Mouse (Mus musculus) intestine, embryonic 14.5 days (tissue): ENCODE measurements around the gene Cdk18. TPM values are rescaled to one million over a fixed set of nuclear protein-coding genes. Genes with fewer than 3 reads are reported as not detected.

Experiments used
- ATAC-seq: fragments of 200-750 bp; cut with Nextera tagmentation; replicated peaks from 2 replicates; pipeline ENCODE4 v1.8.0; 2017; ENCODE audit warnings: low read depth, moderate number of reproducible peaks, moderate TSS enrichment, moderate library complexity; ENCODE audit not compliant: low FRiP score, low TSS enrichment
- DNase-seq: peaks from one replicate; pipeline ENCODE4 v3.0.0-alpha.2; 2018; ENCODE audit warnings: low spot score
- H3K27ac ChIP-seq: fragments of 300-500 bp; sonication (generic); 2 replicates; pipeline ENCODE4 v1.5.1; 2014; ENCODE audit warnings: low read depth, mild to moderate bottlenecking, control low read depth
- H3K27me3 ChIP-seq: fragments of 300-500 bp; sonication (generic); replicated peaks from 2 replicates; pipeline ENCODE4 v1.6.1; 2014; ENCODE audit warnings: low read length, control low read depth; ENCODE audit not compliant: control insufficient read depth, insufficient read depth
- H3K36me3 ChIP-seq: fragments of 300-500 bp; sonication (generic); 2 replicates; pipeline ENCODE4 v1.6.1; 2014; ENCODE audit warnings: low read length, control low read depth; ENCODE audit not compliant: control insufficient read depth, insufficient read depth
- H3K4me1 ChIP-seq: fragments of 300-500 bp; sonication (generic); replicated peaks from 2 replicates; pipeline ENCODE4 v1.6.1; 2014; ENCODE audit warnings: low read length, control low read depth, mixed read lengths; ENCODE audit not compliant: control insufficient read depth, insufficient read depth
- H3K4me2 ChIP-seq: fragments of 300-500 bp; sonication (generic); 2 replicates; pipeline ENCODE4 v1.6.1; 2014; ENCODE audit warnings: low read length
- H3K4me3 ChIP-seq: fragments of 300-500 bp; sonication (generic); 2 replicates; pipeline ENCODE4 v1.5.1; 2014; ENCODE audit warnings: low read depth, low read length, control low read depth, mixed read lengths
- H3K9ac ChIP-seq: fragments of 300-500 bp; sonication (generic); 2 replicates; pipeline ENCODE4 v1.6.1; 2014; ENCODE audit warnings: mild to moderate bottlenecking, low read length
- H3K9me3 ChIP-seq: fragments of 300-500 bp; sonication (generic); 2 replicates; pipeline ENCODE4 v1.6.1; 2016; ENCODE audit warnings: low read length, control low read depth; ENCODE audit not compliant: control insufficient read depth
- WGBS: fragments of 180-500 bp; shearing (Covaris S2); extraction: QIAGEN DNeasy Blood & Tissue Kit; methylation state at CpG from one replicate; pipeline ENCODE4 v1.1.7; 2014; 5-methylcytosine and 5-hydroxymethylcytosine counted together
- polyA plus RNA-seq: library from polyadenylated mRNA; unstranded; fragments of >200 nt; fragmentation: Nextera tagmentation; extraction: Ambion mirVana; gene quantifications from 2 replicates; pipeline ENCODE4 v1.2.1, GENCODE M21; 2014

Cdk18 gene
- polyA plus RNA-seq, 1 experiment from 2014 or later, result 7.6 TPM

DNA sequence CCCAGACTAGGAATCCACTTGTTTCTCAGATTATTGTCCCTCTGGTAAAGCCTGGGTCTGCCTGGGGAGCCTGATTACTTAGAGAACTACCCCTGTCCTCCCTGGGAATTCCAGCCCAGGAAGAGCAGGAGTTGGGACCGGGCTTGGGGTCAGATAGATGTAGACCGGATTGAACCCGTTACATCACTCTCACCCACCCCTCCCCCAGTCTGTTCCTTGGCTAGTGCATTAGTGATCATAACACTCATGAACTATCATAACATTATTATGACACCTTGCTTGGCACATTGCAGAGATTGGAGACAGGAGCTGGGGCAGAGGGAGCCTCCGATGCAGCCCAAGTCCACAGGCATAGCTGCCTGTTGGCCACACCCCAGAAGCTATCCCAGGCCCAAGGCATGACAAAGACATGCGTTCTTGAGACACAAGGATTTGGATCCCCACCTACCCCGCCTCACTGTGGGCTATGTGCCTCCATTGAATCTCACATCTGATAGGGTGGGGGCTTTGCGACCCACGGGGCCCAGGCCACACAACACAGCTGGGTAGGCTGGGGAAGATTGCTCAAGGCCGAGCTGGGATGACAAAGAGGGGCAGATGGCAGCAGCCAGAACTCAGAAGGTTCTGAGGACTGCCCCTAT, 1.4 kb downstream of the Cdk18 start:
- ATAC-seq, result no peak
- Histone ChIP-seq H3K9ac (no peak overlapping the region), H3K27me3 (peaks cover 2% of the 10 kb centered on the region; the same call in 1 of the 2 replicates), H3K27ac (no peak overlapping the region), H3K4me2 (peak overlapping the region; percentile 98), H3K9me3 (no peaks in the 10 kb centered on the region), H3K36me3 (no peaks in the 10 kb centered on the region), H3K4me1 (peaks cover 10% of the 10 kb centered on the region), H3K4me3 (peak overlapping the region; percentile 56)
- 57% methylated on average over 9 of the region's 9 CpGs for WGBS
- no peak for DNase-seq

DNA sequence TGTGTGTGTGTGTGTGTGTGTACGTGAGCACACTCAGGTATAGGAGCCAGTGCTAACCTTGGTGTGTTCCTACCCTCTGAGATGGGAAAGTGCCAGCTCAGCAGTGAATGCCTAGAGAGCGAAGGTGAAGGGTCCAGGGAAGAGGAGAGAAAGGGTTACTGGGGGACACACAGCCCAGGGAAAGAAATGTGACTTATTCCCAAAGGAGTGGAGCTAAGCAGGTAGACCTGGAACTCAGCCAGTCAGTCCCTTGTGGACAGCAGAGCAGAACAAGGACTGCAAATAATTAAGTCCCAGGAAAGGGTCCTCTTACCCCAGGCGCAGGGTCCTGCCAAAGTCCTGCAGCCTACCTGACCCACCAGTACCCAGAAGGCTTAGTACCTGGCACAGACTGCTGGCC, 2.6 kb downstream of the Cdk18 start:
- Histone ChIP-seq H3K9ac (no peak overlapping the region), H3K27me3 (peaks cover 2% of the 10 kb centered on the region; the same call in 1 of the 2 replicates), H3K4me2 (no peak overlapping the region), H3K36me3 (no peaks in the 10 kb centered on the region), H3K4me3 (no peak overlapping the region), H3K4me1 (peaks cover 13% of the 10 kb centered on the region), H3K9me3 (0 out of 2 replicates have a peak, but pooled peaks cover under 1% of the 10 kb centered on the region), H3K27ac (no peak overlapping the region)
- WGBS, result 90% methylated on average over 3 of the region's 3 CpGs
- no peak for DNase-seq
- no peak for ATAC-seq

DNA sequence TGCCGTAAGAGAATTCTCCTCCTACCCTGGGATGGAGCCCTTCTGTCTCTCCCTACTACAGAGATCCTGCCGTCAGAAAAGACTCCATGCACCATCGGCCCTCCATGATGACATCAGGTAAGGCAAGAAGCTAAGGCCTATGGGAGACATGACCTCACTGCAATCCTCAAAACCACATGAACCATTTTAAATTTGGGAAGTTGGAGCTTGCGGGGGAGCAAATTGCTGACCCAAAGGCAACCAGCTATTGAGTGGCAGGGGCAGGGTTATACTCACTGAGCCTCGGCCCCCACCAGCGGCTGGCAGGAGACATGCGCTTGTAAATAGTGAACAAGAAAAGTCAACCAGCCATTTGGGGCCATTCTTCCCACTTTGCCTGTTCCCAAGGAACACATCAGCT, 3.9 kb downstream of the Cdk18 start:
- no peak overlapping the region for H3K27ac ChIP-seq
- H3K9ac ChIP-seq, result no peak overlapping the region
- no peaks in the 10 kb centered on the region for H3K36me3 ChIP-seq
- peaks cover 2% of the 10 kb centered on the region; the same call in 1 of the 2 replicates for H3K27me3 ChIP-seq
- peaks cover 13% of the 10 kb centered on the region for H3K4me1 ChIP-seq
- H3K4me3 ChIP-seq, result no peak overlapping the region
- H3K4me2 ChIP-seq, result no peak overlapping the region
- 87% methylated on average over 7 of the region's 7 CpGs for WGBS
- H3K9me3 ChIP-seq, result 0 out of 2 replicates have a peak, but pooled peaks cover 2% of the 10 kb centered on the region
- ATAC-seq (no peak), DNase-seq (no peak)

DNA sequence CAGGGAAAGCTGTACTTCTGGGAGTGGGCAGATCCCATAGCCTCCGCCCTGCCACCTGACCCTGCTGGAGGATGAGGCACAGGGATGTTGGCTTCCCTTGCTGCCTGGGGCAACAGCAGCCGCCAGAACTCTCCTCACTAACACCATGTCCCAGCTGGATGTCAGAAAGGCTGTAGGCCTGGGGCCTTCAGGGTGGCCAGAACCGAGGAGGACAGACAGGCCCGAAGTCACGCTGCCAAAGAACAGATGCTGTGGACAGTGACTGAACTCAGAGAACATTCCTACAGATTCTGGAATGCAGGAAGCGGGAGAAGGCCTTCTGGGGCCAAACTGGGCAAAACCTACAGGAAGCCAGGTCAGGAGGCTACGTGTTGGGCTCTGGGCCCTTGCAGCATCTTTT, 11.2 kb downstream of the Cdk18 start:
- Histone ChIP-seq H3K9me3 (0 out of 2 replicates have a peak, but pooled peaks cover 2% of the 10 kb centered on the region), H3K27ac (no peak overlapping the region), H3K4me1 (peaks cover 16% of the 10 kb centered on the region), H3K4me2 (no peak overlapping the region), H3K4me3 (no peak overlapping the region), H3K9ac (no peak overlapping the region), H3K27me3 (no peaks in the 10 kb centered on the region), H3K36me3 (no peaks in the 10 kb centered on the region)
- no peak for DNase-seq
- WGBS, result 42% methylated on average over 7 of the region's 7 CpGs
- no peak for ATAC-seq

DNA sequence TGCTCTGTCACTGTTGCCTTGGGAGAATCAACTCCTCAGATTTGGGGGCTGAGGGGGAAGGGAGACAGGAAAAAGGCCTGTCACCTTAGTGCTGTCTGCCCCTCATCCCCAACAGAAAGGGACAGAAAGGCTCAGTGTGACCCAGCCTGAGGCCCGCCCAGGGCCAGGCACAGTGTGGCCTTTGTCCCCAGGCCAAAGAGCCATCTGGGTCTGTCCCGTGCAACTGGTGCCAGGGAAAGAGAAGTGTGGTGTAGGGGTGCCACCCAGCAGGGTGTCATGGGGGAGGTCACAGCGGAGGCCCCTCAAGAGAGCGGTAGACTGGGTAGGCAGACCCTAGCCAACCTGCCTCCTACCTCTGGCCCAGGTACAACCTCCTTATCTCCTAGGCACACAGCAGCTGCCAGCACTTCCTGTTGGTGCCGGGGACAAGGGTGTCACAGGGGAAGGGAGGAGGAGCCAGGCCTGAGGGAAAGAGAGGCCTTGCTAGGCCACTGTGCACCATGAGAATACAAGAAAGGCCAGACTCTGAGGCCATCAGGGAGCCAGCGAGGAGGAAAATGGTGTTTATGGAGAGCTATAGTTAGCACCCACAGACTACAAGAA, 13.6 kb downstream of the Cdk18 start:
- 66% methylated on average over 6 of the region's 6 CpGs for WGBS
- no peak overlapping the region for H3K9ac ChIP-seq
- H3K4me3 ChIP-seq, result no peak overlapping the region
- H3K4me2 ChIP-seq, result no peak overlapping the region
- peak overlapping the region; percentile 51; the same call in 1 of the 2 replicates for H3K27ac ChIP-seq
- no peaks in the 10 kb centered on the region for H3K9me3 ChIP-seq
- H3K36me3 ChIP-seq, result no peaks in the 10 kb centered on the region
- H3K27me3 ChIP-seq, result no peaks in the 10 kb centered on the region
- H3K4me1 ChIP-seq, result peaks cover 11% of the 10 kb centered on the region
- no peak; the same call in 1 of the 2 replicates for ATAC-seq
- DNase-seq, result no peak

DNA sequence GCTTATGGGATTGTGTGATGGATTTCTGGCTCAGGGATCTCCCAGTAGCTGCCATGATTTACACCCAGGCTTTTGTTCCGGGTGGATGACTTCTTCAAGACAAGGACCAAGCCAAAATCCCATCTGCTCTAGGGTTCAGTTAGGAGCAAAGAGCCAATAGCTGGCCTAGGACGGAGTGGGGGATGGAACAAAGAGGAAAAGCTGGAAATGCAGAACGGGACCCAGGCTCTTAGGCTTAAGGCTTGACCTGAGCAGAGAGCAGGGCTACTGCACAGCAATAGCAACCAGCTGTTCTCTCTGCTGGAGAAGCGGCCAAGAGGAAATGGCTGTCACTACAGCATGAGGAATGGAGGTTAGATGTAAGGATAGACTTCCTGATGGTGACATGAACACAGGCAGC, 14.2 kb downstream of the Cdk18 start:
- Histone ChIP-seq H3K9ac (no peak overlapping the region), H3K36me3 (0 out of 2 replicates have a peak, but pooled peaks cover 3% of the 10 kb centered on the region), H3K27me3 (no peaks in the 10 kb centered on the region), H3K4me3 (no peak overlapping the region), H3K27ac (no peak overlapping the region), H3K9me3 (no peaks in the 10 kb centered on the region), H3K4me2 (no peak overlapping the region; the same call in 1 of the 2 replicates), H3K4me1 (peaks cover 11% of the 10 kb centered on the region)
- DNase-seq, result no peak
- WGBS, result 34% methylated on average over 4 of the region's 4 CpGs
- no peak for ATAC-seq

DNA sequence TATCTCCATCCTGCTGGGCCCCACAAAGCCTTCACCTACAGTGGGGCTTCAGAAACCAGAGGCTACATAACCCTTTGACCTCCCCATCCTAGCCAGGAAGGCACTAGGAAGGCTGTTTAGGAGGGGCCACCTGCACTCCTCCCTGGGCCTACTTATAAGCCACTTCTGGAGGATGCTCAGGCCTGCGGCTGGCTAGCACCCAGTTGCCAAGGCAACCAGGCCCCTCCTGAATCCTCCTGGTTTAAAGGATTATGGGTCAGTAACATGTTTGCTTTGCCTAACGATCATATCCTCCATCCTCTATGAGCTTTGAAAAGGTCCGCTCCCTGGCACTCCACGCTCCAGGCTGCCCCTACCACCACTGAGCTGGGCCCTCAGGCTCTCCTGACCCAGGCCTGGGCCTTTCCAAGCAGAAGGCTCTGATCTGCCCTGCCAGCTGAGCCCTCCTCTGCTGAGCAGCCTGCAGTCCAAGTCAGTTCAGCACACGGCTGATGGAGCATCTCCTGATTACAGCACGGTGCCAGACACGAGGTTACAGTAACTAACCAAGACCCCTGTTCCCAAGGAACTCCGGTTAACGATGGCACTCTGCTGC, 16.0 kb downstream of the Cdk18 start:
- no peak overlapping the region for H3K9ac ChIP-seq
- DNase-seq, result no peak
- 0 out of 2 replicates have a peak, but pooled peaks cover 3% of the 10 kb centered on the region for H3K36me3 ChIP-seq
- H3K9me3 ChIP-seq, result no peaks in the 10 kb centered on the region
- H3K27ac ChIP-seq, result no peak overlapping the region
- peaks cover 11% of the 10 kb centered on the region for H3K4me1 ChIP-seq
- H3K4me3 ChIP-seq, result no peak overlapping the region
- H3K27me3 ChIP-seq, result no peaks in the 10 kb centered on the region
- no peak overlapping the region for H3K4me2 ChIP-seq
- no peak for ATAC-seq
- 68% methylated on average over 9 of the region's 9 CpGs for WGBS

DNA sequence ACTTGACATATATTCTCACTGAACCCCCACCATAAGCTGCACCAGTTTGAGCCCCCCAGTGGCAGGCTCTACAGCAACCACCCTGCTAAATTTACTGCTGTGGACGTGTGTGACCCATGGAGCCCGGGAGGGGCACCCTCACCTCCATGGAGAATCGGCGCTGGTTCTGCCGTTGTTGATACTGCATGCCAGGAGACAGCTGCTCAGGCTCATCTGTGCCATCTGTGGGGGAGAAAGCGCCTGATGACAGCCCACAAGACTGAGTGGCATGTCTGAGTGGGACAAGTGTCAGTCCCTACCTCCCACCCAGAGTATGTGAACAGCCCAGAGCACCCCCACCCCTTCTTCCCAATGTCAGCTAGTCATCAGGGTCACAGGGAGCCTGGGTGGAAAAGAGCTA, 17.6 kb downstream of the Cdk18 start:
- Histone ChIP-seq H3K4me1 (peaks cover 11% of the 10 kb centered on the region), H3K4me2 (no peak overlapping the region), H3K27ac (no peak overlapping the region), H3K9me3 (no peaks in the 10 kb centered on the region), H3K27me3 (no peaks in the 10 kb centered on the region), H3K36me3 (0 out of 2 replicates have a peak, but pooled peaks cover 3% of the 10 kb centered on the region), H3K9ac (no peak overlapping the region), H3K4me3 (no peak overlapping the region)
- no peak for DNase-seq
- 79% methylated on average over 6 of the region's 6 CpGs for WGBS
- no peak for ATAC-seq
